Mouse (Mus musculus) cerebellum, postnatal 25 days (tissue): ENCODE data around the gene Pgs1.

Experiments
- DNase-seq, 2 experiments: peaks; one replicate each; pipeline ENCODE4 v3.0.0; 2021; ENCODE audit warnings: mixed read lengths in 2 of 2

Pgs1 gene

GRCm38 (mm10) chr11:118058367-118058766, 72.3 kb downstream of the Pgs1 start:
- DNase-seq = no peak

GRCm38 (mm10) chr11:118058872-118059271, 72.8 kb downstream of the Pgs1 start:
- DNase-seq = no peak

DNA sequence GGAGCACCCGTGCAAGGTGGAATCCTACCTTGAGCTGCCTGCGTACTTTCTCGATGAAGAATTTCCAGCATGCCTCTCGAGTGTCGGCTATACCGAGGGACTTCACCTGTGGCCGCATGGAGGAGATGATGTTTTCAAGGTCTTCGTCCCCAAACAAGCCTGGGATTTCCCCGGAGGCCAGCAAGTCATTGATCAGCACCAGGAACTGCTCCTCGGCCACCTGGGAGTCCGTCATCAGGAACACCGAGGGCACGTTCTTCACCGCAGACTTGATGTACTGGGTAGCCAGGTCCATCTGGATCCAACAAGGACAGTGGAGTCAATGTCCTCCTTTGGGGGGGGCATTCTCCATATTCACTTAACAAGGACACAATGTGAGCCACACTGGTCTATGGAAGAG, 73.9 kb downstream of the Pgs1 start:
- no peak for DNase-seq

DNA sequence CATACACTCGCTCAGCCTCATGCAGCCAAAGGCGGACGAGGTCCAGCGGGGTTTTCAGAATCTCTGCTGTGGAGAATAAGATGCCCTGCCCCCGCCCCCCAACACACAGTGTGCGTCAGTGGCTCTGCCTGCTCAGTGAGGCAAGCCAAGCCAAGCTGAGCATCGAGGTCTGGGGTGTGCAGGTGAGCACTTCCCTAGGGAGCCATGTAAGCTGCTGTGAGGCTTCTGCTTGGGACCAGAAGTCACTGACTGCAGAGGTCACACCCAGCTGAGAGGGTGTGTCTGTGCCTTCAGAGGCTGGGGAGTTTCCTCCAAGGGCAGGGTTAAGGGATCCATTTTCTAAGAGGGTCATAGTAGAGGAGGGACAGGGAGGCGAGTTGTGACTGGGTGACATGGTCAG, 81.5 kb downstream of the Pgs1 start:
- no peak for DNase-seq

DNA sequence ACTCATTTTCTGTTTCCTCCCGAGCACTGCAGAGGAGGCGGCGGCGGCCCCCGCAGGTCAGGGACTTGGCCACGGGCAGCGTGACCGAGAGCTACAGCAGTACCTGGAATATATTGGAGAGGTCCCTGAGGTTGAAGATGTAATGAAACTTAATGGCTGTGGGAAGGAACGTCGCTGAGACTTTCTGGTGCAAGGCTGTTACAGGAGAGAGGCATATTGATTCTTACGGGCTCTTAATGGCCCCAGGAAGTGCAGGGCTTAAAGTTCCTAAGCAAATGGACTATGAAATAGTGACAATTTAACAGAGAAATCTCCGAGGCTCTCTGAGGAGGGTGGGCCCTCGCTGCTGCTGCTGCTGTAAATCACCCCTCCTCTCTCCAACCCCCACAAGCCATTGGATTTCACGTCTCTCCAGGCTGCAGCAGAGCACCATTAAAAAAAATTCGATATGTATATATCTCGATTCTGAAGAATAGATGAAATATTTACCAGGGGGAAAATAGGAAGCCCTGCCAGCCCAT, 82.8 kb downstream of the Pgs1 start:
- no peak for DNase-seq

DNA sequence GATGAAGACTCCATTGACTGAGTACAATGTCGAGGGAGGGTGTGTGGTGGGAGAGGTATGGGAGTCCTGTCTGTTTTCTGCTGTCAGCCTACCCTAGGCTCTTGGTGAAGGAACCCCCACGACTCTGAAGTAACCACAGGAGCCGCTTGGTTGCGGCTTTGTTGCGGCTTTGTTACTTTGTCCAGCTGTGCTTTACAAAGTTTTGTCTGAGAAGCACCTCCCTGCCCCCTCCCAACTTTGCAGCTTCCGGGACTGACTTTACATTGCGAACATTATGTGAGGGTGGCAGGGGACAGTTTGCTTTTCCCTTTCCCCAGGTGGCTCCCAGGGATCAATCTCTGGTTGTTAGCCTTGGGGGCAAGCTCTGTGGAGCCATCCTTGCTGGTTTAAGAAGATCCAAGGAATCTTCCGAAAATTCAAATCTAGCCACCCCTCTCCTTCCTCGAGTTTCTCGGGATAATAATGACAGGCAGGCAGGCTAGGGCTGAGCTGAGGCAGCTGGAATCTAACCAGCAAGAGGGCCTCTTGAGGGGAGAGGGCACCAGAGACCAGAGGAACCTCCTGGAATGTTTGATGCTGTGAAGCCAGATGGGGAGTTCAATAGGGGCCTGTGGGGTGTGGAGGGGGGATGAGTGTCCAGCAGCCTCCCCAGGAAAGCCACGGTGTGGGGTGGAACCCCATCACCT, 85.3 kb downstream of the Pgs1 start:
- DNase-seq = no peak
